Mouse (Mus musculus) cerebellum, adult 2 months (tissue): ENCODE data around the gene Plcb2.

ENCODE experiments used
- CTCF ChIP-seq: fragments of 200-500 bp; IDR thresholded peaks from 2 replicates; pipeline ENCODE4 v1.5.1; 2011; ENCODE audit warnings: low read depth, mild to moderate bottlenecking, control low read depth, low read length, moderate library complexity, borderline replicate concordance; ENCODE audit not compliant: insufficient read depth
- POLR2A ChIP-seq: fragments of 200-500 bp; IDR thresholded peaks from 2 replicates; pipeline ENCODE4 v1.6.1; 2011; ENCODE audit warnings: low read length, control low read depth, borderline replicate concordance; ENCODE audit not compliant: insufficient read depth

DNA sequence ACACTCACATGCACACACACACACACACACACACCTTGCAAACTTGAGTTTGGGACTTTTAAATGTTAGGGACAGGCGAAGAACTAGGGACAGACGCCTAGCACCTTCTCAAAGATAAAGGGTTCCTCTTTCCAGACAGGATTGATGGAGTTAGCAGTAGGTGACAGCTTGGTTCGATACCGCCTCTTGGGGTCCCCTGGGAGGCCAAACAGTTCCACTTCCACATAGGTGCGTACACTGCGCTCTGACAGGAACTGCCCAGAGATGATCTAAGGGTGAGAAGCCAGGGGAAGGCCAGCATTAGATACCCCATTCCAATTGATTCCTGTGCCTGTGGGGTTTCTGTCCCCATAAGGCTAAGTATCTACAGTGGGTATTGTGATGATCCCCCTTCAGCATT, 14.6 kb downstream of the Plcb2 start:
- TF ChIP-seq POLR2A (no peak), CTCF (no peak)
